Mouse (Mus musculus): ENCODE measurements at regions not wholly inside any gene's neighbourhood (a gene's known extent, or its start where the extent isn't known, plus 50 kb on each side); places are given as distances from the start of the nearest gene placed in this dataset.

DNA sequence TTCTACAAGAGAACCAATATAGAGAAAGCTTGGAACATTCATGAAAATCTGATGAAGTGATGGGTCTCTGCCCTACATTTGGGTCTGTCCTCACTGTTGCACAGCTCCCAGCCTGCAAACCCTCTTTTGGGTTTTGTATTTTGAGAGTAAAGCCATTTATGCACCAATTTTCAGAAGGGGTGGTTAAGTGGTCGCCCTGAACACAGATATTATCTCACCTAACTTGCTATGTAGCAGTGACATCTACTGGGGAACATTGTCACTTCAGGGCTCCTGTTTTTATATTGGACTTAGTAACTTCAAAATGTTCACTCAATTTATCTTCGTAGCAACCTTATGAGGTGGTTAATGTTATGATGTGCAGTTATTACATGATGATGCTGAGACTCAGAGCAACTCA lies 183.6 kb downstream of the Nuf2 start:
- TF ChIP-seq SMC3 (IDR thresholded peaks at IDR 0.05; ENCODE audit: low read depth, low read length) (no peak), POLR2A (IDR thresholded peaks at IDR 0.05; ENCODE audit: control insufficient read depth in 1 of 2, insufficient read depth in 1 of 2, low read depth in 1 of 2, low read length in 2 of 2, poor library complexity in 1 of 2) (no peak), MXI1 (IDR thresholded peaks at IDR 0.05; ENCODE audit: low read depth, low read length) (no peak), MEF2A (IDR thresholded peaks at IDR 0.05; ENCODE audit: extremely low read depth, insufficient replicate concordance, low read depth, low read length, poor library complexity, severe bottlenecking) (no peak), CTCF (IDR thresholded peaks at IDR 0.05 in 2 of 3, conservative IDR thresholded peaks at IDR 0.05 in 1 of 3; ENCODE audit: control insufficient read depth in 1 of 3, insufficient read depth in 1 of 3, low read depth in 2 of 3, low read length in 3 of 3, poor library complexity in 1 of 3, severe bottlenecking in 1 of 3) (no peak), UBTF (IDR thresholded peaks at IDR 0.05; ENCODE audit: borderline replicate concordance, insufficient read depth, low read depth, low read length) (no peak), ETS1 (IDR thresholded peaks at IDR 0.05; ENCODE audit: low read depth, low read length) (no peak), ZMIZ1 (IDR thresholded peaks at IDR 0.05; ENCODE audit: low read depth, low read length) (no peak), BHLHE40 (IDR thresholded peaks at IDR 0.05; ENCODE audit: borderline replicate concordance, low read depth, low read length) (no peak), MYB (IDR thresholded peaks at IDR 0.05; ENCODE audit: low read depth, low read length) (no peak), KAT2A (conservative IDR thresholded peaks at IDR 0.05; ENCODE audit: low read depth, low read length) (no peak)

All from MEL (cell line).